Mouse (Mus musculus) embryonic fibroblast, embryonic 13.5 days (primary cell): ENCODE measurements around the gene Eif2s2.

ENCODE experiments used
- CTCF ChIP-seq: IDR thresholded peaks from 2 replicates; pipeline ENCODE4 v1.5.1; 2011; ENCODE audit warnings: mild to moderate bottlenecking, control low read depth, low read length, moderate library complexity, borderline replicate concordance; ENCODE audit not compliant: insufficient read depth
- POLR2A ChIP-seq: IDR thresholded peaks from 2 replicates; pipeline ENCODE4 v1.6.1; 2011; ENCODE audit warnings: low read depth, mild to moderate bottlenecking, control low read depth, low read length, moderate library complexity

DNA sequence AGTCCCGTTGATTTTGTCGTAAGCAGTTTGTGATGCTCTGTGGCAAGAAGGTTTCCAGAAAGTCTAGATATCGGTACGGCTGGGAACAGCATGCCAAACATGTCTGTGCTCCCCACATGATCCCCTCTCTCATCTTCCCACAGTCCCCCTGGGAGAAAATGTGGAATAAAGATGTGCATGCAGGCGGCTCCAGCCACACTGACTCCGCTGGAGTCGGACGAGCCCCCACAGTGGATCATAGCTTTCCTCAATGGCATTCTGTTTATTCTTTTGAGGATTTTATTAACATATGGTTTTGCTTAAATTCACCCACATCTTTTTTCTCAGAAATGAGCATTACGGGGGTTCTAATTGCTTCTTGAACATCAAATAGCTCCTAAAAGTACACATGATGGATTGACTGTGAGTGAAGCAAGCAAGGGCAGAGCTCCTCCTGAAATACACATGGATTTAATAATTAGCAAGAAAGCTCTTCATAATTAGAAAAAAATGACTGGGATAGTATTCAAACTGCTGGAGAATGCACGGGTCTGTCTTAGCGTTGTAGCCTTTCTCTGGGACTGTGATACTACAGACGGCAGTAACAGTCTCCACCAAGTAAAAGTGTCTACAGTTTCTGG lies 23.3 kb upstream of the Eif2s2 start:
- TF ChIP-seq CTCF (no peak), POLR2A (no peak)
